In the genomic region with DNA sequence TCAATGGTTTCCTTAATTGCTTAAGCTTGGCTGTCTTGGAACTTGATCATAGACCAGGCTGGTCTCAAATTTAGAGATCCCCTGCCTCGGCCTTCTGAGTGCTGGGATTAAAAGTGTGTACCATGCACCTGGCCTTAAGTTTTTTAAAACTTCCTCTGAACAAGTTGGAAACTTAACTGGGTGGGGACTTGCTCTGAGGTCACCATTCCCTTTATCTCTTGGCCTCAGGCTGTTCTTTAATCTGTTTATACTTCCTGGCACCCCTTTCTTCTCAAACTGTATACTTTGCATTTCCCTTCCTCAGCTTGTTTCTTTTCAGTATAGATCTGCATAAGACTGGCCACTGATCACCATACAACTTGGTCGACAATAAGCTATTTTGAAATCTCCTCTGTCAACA, we compare ENCODE assay signal across 17 mouse cellular contexts. TPM values are rescaled to one million over a fixed set of nuclear protein-coding genes. Genes with fewer than 3 reads are reported as not detected.
DNase-seq lines count a peak whose midpoint lies in the region; ATAC-seq and TF ChIP-seq lines count a peak whose summit lies in the region.
"Had no signal": no experiment of that assay in that cellular context is flagged by ENCODE, and none has a peak within 500 bp of the region (broad histone marks: within the 10 kb centered on the region; RNA-seq: fewer than 3 reads in every experiment).

No protein-coding gene starts in this region.

- no peak overlapping the region for H3K9ac ChIP-seq in ES-Bruce4 (ENCODE audit: low read depth, poor library complexity, severe bottlenecking)
- 0 out of 2 replicates have a peak overlapping the region, but pooled peaks have one; percentile 11 for H3K9ac ChIP-seq in ES-E14 (ENCODE audit: insufficient read depth, low read depth, low read length, poor library complexity, severe bottlenecking)
- H3K9ac ChIP-seq in liver, embryonic 14.5 days (replicated peaks): peak overlapping the region; percentile 59
- H3K9ac ChIP-seq: hindbrain, embryonic 14.5 days; limb, embryonic 13.5 days had no signal

- H3K4me3 ChIP-seq in ES-Bruce4 (ENCODE audit: low read depth, low read length) (no peak overlapping the region), ES-E14 (ENCODE audit: insufficient read depth in 1 of 2, low read depth in 1 of 2, low read length in 2 of 2, poor library complexity in 1 of 2, severe bottlenecking in 1 of 2) (no peak overlapping the region)
- H3K4me3 ChIP-seq in liver, embryonic 14.5 days (ENCODE audit: insufficient read depth in 1 of 2, low read depth in 2 of 2, low read length in 2 of 2): peak overlapping the region in 1 of 2 experiments; percentile 16; a peak in 1 of 4 replicates
- H3K4me3 ChIP-seq: embryonic facial prominence, embryonic 10.5 days; limb, embryonic 13.5 days; midbrain, embryonic 10.5 days had no signal

- H3K27me3 ChIP-seq in ES-Bruce4 (ENCODE audit: control insufficient read depth, insufficient read depth, low read length, poor library complexity, severe bottlenecking): no peaks in the 10 kb centered on the region
- H3K27me3 ChIP-seq in liver, embryonic 14.5 days (ENCODE audit: control insufficient read depth, insufficient read depth, low read length): no peaks in the 10 kb centered on the region
- H3K27me3 ChIP-seq: limb, embryonic 13.5 days had no signal

- peak; percentile 94 for ATAC-seq in liver, embryonic 14.5 days (ENCODE audit: insufficient read depth)

- H3K27ac ChIP-seq in ES-Bruce4 (ENCODE audit: insufficient read depth, low read length): peak overlapping the region; percentile 84
- peak overlapping the region; percentile 84; the same call in 1 of the 2 replicates for H3K27ac ChIP-seq in ES-E14 (ENCODE audit: insufficient read depth, low read depth, low read length, poor library complexity, severe bottlenecking)
- H3K27ac ChIP-seq in liver, embryonic 14.5 days: peak overlapping the region; percentile 92
- H3K27ac ChIP-seq: embryonic facial prominence, embryonic 10.5 days; hindbrain, embryonic 14.5 days; limb, embryonic 13.5 days; midbrain, embryonic 10.5 days had no signal

- H3K9me3 ChIP-seq in ES-Bruce4 (replicated peaks; ENCODE audit: control insufficient read depth, insufficient read depth, low read length, poor library complexity, severe bottlenecking): no peaks in the 10 kb centered on the region
- no peaks in the 10 kb centered on the region for H3K9me3 ChIP-seq in ES-E14 (ENCODE audit: control insufficient read depth, insufficient read depth, low read depth, low read length)
- H3K9me3 ChIP-seq in liver, embryonic 14.5 days (ENCODE audit: control insufficient read depth, low read length): peaks cover 2% of the 10 kb centered on the region; the same call in 1 of the 2 replicates
- H3K9me3 ChIP-seq: embryonic facial prominence, embryonic 10.5 days; limb, embryonic 13.5 days; midbrain, embryonic 10.5 days had no signal

- TF ChIP-seq CTCF in ES-Bruce4 (IDR thresholded peaks at IDR 0.05; ENCODE audit: low read depth, low read length): no peak
- no peak for TF ChIP-seq CTCF in liver, embryonic 14.5 days (IDR thresholded peaks at IDR 0.05; ENCODE audit: low read depth)

- peaks cover 14% of the 10 kb centered on the region for H3K4me1 ChIP-seq in ES-Bruce4 (ENCODE audit: control insufficient read depth, insufficient read depth, low read length)
- peaks cover 13 to 28% of the 10 kb centered on the region in 2 experiments for H3K4me1 ChIP-seq in ES-E14 (ENCODE audit: control insufficient read depth in 2 of 2, insufficient read depth in 2 of 2, low read length in 2 of 2, poor library complexity in 1 of 2)
- H3K4me1 ChIP-seq in liver, embryonic 14.5 days (replicated peaks; ENCODE audit: control insufficient read depth in 2 of 2, insufficient read depth in 2 of 2, low read length in 1 of 2): peaks cover 28 to 40% of the 10 kb centered on the region in 2 experiments

- 10% methylated on average over 2 of the region's 2 CpGs for WGBS in liver, embryonic 14.5 days (ENCODE audit: insufficient replicate concordance)

- in situ Hi-C loops in ES-E14 (cut with MboI; ENCODE audit: low sequenced_read_pairs in 2 of 2, unreplicated experiment in 2 of 2): loop anchor here in 1 of 2 experiments (25.0 kb wide), 1 partner anchor 334 kb away; no protein-coding TSS in a partner anchor

- TF ChIP-seq POLR2A in ES-Bruce4 (IDR thresholded peaks at IDR 0.05; ENCODE audit: insufficient read depth, low read length): no peak

- no peak for DNase-seq in ES-E14 (ENCODE audit: low read depth, low spot score)
- DNase-seq in c-Kit-positive CD71-positive TER-119-positive erythroid progenitor cells, embryonic 14.5 days (ENCODE audit: low spot score): peak; percentile 69
- DNase-seq in liver, embryonic 14.5 days (ENCODE audit: low read depth in 3 of 3, low spot score in 3 of 3): peak; percentile 55 to 73 (median 70)
- DNase-seq in gastrocnemius, postnatal 25 days: no peak
- DNase-seq in retina, embryonic 14.5 days (ENCODE audit: low spot score): no peak
- no peak for DNase-seq in yolk sac, embryonic 10.5 days (ENCODE audit: low spot score)
- DNase-seq: adrenal gland, adult 2 months; cerebellum, adult 9-11 months; kidney, adult 11 months; kidney, postnatal 10 days; lung, postnatal 10 days; right cerebral cortex, postnatal 14 days had no signal

- TF ChIP-seq EP300 in ES-Bruce4 (IDR thresholded peaks at IDR 0.05; ENCODE audit: insufficient read depth, low read depth, low read length): 0 out of 2 replicates have a peak, but pooled peaks have one; percentile 48
- TF ChIP-seq EP300 in liver, embryonic 14.5 days (IDR thresholded peaks at IDR 0.05; ENCODE audit: low read depth): peak; percentile 95

- H3K36me3 ChIP-seq in ES-Bruce4 (ENCODE audit: control insufficient read depth, insufficient read depth, low read length, poor library complexity, severe bottlenecking) (no peaks in the 10 kb centered on the region), ES-E14 (ENCODE audit: control insufficient read depth, insufficient read depth, low read length, poor library complexity, severe bottlenecking) (no peaks in the 10 kb centered on the region)
- H3K36me3 ChIP-seq in liver, embryonic 14.5 days (replicated peaks; ENCODE audit: control insufficient read depth, insufficient read depth, low read depth): no peaks in the 10 kb centered on the region
- H3K36me3 ChIP-seq: embryonic facial prominence, embryonic 10.5 days; limb, embryonic 13.5 days; midbrain, embryonic 10.5 days had no signal

- peak overlapping the region; percentile 68 for H3K4me2 ChIP-seq in liver, embryonic 14.5 days (ENCODE audit: low read depth)
- H3K4me2 ChIP-seq: hindbrain, embryonic 14.5 days; limb, embryonic 13.5 days had no signal

TF ChIP-seq in ES-E14, 5 proteins besides CTCF, POLR2A, EP300 and RAD21:
- TF ChIP-seq HCFC1 (IDR thresholded peaks at IDR 0.05; ENCODE audit: borderline replicate concordance, insufficient read depth, low read length): no peak
- TF ChIP-seq ZNF384 (IDR thresholded peaks at IDR 0.05; ENCODE audit: low read depth, low read length): no peak
- TF ChIP-seq ZC3H11A (IDR thresholded peaks at IDR 0.05; ENCODE audit: borderline replicate concordance, low read depth, low read length): no peak
- TF ChIP-seq CHD2 (IDR thresholded peaks at IDR 0.05; ENCODE audit: low read depth, low read length): no peak
- no peak for TF ChIP-seq MAFK (IDR thresholded peaks at IDR 0.05; ENCODE audit: insufficient read depth, low read depth, low read length)

RNA-seq across cellular contexts. Expression of gene Optn, which starts 14.1 kb away (rescaled TPM):
- 12.4 and 13.3 TPM in 2 replicates for polyA plus RNA-seq in ES-Bruce4 (2011; ENCODE audit: insufficient read depth, insufficient read length, low read depth, missing spikeins)
- 4.6 and 4.9 TPM in 2 replicates for total RNA-seq in ES-E14 (2012; rRNA removed)
- 3.5 and 6.4 TPM in 2 replicates for polyA plus RNA-seq in liver, embryonic 14.5 days (2012; rRNA removed)
- 15.3 and 15.6 TPM in 2 replicates for polyA plus RNA-seq in liver, embryonic 14.5 days (2014; fragmentation: Nextera tagmentation; extraction: Ambion mirVana)
- 10 to 100 TPM; 58.9 to 62.0 TPM for total RNA-seq in gastrocnemius, postnatal 25 days (2021)

RNA-seq across cellular contexts. Expression of gene Ccdc3, which starts 59.6 kb away (rescaled TPM):
- 0.24 and 0.82 TPM in 2 replicates for polyA plus RNA-seq in ES-Bruce4 (2011; ENCODE audit: insufficient read depth, insufficient read length, low read depth, missing spikeins)
- total RNA-seq in ES-E14 (2012; rRNA removed): 9.2 and 13.5 TPM in 2 replicates
- polyA plus RNA-seq in liver, embryonic 14.5 days (2012; rRNA removed): 2.2 and 2.7 TPM in 2 replicates
- 2.7 and 3.0 TPM in 2 replicates for polyA plus RNA-seq in liver, embryonic 14.5 days (2014; fragmentation: Nextera tagmentation; extraction: Ambion mirVana)
- total RNA-seq in gastrocnemius, postnatal 25 days (2021): 1 to 10 TPM; 5.4 to 5.5 TPM

Comparison
In these comparisons a context has a peak if more than half of its experiments do, and no peak if none do; other contexts are left out.
1. DNase-seq: peak in c-Kit-positive CD71-positive TER-119-positive erythroid progenitor cells, embryonic 14.5 days (single experiment) and liver, embryonic 14.5 days (3 of 3); none in ES-E14 (single experiment), gastrocnemius, postnatal 25 days (single experiment), retina, embryonic 14.5 days (single experiment) and yolk sac, embryonic 10.5 days (single experiment).
2. RNA of gene Optn, which starts 14.1 kb away (total RNA-seq): 58.9 to 62.0 TPM in gastrocnemius, postnatal 25 days; 4.6 to 4.9 TPM in ES-E14; every median in the first group is over 10 times any median in the second.
3. Peak in every context shown above with its lines, with median percentiles within 50 percentile points of each other: H3K27ac ChIP-seq.